Mouse (Mus musculus): ENCODE results near the gene Vmn1r3.
"Not testable (repeated sequence)": the region's sequence is repeated elsewhere in the genome, so short reads cannot be mapped to it uniquely, and the experiment has no call there.

DNA sequence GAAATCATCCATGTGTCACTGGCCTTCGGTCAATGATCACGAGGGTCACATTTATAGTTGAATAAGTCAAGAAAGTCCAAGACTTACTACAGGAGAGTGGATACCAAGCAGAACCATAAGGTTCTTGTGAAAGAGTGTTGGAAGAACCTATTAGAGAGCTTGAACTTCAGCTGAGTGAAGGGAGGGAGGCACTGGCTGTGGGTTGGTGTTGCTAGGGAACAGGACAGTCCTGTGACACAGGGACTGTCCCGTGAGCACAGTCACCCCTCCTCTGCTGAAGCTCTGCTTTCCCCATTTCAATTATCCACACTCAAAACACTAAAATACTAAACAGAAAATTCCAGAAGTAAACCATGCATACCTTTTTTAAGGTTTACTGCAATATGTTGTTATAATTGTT is 40.3 kb upstream of the Vmn1r3 start:
- TF ChIP-seq CTCF, POLR2A (IDR thresholded peaks at IDR 0.05; ENCODE audit: insufficient read depth, low read depth, low read length): not testable (repeated sequence)

Measured in olfactory bulb, adult 2 months (tissue).